Mouse (Mus musculus) right cerebral cortex, postnatal 14 days (tissue): ENCODE measurements around the gene Stat4.
A peak's percentile ranks its signal among the peaks of the same experiment; 100 is the strongest.

Experiments used
- DNase-seq: peaks from one replicate; pipeline ENCODE4 v3.0.0; 2022

The Stat4 gene

DNA sequence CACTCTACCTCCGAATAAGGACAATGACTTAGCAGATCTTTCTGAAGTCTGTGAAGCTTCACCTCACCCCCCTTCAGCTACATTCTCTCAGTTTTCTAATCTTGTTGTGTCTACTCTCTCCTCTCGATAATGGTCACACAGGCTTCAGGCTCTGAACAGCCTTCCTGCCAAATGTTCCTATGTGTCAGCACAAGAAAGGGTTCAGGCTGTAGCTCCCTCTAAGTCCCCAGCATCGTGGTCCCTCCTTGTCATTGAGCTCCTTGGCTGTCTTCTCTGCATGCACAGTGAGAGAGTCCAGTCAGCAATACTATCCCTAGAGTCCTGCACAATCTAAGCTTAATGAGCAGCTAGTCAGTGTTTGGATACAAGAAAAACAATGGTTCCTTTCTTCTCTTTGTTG, 124.3 kb downstream of the Stat4 start:
- DNase-seq: no peak

GRCm38 (mm10) chr1:52112301-52112700, 125.4 kb downstream of the Stat4 start:
- DNase-seq: no peak

DNA sequence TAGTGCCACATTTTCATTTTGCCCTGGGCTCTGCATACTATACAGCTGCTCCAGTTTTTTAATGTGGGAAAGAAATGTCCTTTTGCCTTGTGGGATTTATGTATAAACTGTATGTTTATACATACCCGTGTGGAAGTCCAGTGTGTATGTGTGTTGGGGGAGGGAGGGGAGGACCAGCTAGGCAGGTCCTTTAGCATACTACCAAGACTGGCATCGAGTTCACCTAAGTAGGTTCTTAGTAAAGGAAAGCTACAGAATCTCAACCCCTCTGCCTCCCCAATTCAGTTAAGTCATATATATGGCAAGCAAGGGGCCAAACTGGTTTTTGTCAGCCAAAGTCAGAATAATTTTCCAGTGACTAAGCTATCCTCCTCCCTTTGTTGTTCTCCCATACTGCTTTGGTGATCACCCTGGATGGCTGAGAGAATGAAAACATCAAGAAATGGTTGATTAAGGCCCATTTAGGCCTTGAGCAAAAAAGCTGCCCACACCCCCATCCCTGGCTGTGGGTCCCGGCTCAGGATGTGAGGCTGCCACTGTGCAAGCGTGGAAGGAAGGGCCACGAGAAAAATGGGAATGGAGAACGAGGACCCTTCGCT, 126.2 kb downstream of the Stat4 start:
- DNase-seq: no peak

DNA sequence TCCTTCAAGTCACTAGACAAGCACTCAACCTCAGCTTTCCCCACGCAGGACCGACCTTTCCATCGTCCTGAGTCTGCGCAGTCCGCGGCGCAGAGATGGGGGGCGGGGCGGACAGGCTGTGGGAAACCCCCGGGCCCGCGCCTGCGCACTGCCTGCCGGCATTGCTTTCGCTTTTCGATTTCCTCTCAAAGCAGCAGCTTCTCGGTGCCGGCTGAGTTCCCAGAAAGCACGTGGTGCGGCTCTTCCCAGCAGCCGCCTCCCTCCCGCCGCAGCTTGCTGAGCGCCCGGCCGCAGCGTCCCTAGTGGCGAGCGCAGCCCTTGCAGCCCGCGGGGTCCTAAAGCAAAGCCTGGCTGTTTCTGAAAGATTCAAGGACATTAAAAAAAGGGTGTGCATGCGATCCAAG, 126.7 kb downstream of the Stat4 start:
- peak; percentile 99 for DNase-seq

GRCm38 (mm10) chr1:52116441-52116840, 129.5 kb downstream of the Stat4 start:
- no peak for DNase-seq

DNA sequence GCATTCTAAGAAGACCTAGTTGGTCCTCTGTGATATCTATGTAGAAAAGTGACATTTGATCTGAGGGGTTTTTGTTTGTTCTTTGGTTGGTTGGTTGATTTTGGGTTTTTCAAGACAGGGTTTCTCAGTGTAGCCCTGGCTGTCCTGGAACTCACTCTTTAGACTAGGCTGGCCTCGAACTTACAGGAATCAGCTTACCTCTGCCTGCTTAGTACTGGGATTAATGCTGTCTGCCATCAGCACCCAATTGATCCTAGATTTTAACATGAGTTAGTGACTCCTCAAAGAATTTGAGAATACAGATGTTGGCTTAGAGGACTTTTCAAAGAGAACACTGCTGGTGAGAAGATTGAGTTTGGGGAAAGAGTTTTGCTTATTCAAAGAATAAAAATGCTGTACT, 130.8 kb downstream of the Stat4 start:
- DNase-seq: no peak

- DNase-seq: peak; percentile 75
Observed at GRCm38 (mm10) chr1:52118860-52119591, 132.1 kb downstream of the Stat4 start, which contains the start of gene Stat1. Gene Stat1, plus strand, starts transcription at chr1:52119440.

- DNase-seq: no peak
Observed at GRCm38 (mm10) chr1:52119691-52120090, 132.7 kb downstream of the Stat4 start.

GRCm38 (mm10) chr1:52120191-52120590, 133.2 kb downstream of the Stat4 start:
- no peak for DNase-seq

- no peak for DNase-seq
Observed at GRCm38 (mm10) chr1:52121052-52121451, 134.1 kb downstream of the Stat4 start.

DNA sequence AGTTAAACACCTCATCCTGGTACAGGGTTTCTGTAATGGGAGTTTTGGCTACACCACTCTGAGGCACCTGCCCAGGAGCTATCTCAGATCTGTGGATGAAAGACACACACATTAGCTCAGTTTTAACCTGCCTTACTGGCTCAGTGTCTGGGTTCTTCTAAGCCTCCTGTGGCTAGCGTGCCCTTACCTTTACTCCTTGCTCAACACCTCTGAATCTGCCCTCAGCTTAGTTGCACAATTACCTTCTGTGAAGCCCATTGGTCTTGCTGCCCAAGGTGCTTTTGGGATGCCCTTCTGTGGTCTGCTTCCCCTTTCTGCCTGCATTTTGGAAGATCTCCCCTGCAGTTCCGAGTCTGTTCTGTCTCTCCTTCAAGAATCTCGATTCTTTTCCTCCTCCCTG, 137.9 kb downstream of the Stat4 start:
- DNase-seq: no peak

DNA sequence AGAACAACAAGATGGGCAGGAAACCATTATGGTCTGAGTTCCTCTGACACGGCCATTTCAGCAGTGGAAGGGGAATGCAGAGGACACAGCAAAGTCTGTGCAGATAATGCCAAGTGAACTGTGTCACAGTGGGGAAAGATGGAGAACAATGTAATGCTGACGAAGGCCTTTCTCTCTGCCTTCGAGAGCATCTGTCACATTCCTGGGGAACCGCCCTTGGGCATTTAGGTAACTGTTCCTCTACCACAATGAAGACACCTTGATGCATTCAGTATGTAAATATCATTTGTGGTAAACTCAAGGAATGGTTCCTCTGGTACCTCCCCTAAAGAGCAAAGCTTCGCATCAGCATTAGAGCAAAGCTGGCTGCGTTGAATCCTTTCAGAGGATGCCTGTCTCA, 140.4 kb downstream of the Stat4 start:
- DNase-seq: no peak

- DNase-seq: no peak
Observed at GRCm38 (mm10) chr1:52129794-52130193, 142.8 kb downstream of the Stat4 start.

- DNase-seq: no peak
Observed at GRCm38 (mm10) chr1:52131787-52132377, 144.9 kb downstream of the Stat4 start.

DNA sequence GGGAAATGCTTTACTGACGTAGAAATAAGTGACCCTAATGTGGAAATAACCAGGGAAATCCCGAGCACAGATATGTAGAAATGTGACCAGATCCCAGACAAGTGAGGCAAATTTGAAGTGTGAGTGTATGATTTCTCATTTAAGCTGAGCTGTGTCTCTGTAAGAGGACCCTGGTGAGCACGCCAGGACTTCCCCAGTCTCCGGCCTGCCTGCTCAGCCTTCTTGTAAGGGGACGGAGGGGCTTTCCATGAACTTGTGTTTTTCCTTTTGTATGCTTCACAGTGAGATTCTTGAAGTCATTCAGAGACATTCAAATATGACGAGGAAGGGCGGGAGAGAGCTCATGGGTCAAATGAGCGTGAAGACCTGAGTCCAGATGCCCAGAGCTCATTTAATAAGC, 146.3 kb downstream of the Stat4 start:
- no peak for DNase-seq

- DNase-seq: no peak
Observed at GRCm38 (mm10) chr1:52137292-52137691, 150.3 kb downstream of the Stat4 start.

GRCm38 (mm10) chr1:52140534-52140933, 153.6 kb downstream of the Stat4 start:
- no peak for DNase-seq

DNA sequence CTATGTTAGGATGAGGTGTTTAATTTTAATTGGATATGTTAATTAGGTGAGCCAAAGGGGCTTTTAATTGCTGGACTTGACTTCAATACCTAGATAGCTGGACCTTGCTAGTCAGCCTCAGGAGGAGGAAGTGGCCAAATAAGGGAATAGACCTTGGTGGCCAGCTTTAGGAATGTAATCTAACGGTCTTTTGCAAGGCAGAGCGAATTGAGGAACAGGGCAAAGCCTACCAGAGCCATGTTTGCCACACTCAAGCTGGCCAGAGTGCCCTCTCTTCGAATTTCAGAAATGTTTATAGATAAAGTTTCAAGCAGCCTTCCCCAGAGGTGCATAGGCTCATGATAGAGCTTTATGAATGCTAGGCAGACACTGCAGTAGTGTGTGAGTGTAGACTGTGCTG, 154.5 kb downstream of the Stat4 start:
- no peak for DNase-seq

DNA sequence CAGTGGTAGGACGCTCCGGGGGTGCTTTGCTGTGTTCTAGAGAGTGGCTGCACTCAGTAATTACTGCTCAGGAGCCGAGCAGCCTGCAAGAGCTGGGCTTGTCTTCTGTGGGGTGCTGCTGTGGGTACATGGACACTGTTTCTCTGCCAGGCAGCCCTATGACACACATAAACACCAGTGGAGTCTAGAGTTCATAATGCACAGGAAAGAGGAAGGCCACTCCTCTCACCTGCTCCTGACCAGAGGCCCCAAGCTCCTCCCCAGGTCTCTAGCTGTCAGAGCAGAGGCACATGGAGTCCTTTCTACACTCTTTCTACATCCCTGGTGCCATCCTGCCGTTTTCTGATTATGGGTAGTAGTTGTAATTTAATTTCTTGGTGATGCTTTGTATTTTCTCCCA, 155.2 kb downstream of the Stat4 start:
- DNase-seq: no peak

DNA sequence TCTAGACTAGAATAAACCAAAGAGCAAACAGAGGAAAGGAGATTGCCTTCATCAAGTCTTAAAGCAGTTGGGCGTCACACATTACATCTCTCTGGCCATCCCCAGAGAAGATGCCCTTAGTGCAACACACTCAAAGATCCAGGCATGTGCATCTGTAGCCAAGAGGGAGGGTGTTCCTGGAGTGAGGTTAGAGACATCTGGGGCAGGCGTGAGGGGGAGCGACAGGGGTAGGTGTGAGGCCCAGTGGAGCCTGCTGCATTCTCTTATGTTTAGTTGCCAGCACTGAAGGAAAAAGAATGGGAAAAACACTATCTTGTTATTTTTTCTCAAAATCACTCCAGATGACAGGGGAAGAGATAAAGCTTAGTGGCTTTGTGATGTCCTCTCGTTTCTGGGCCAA, 156.2 kb downstream of the Stat4 start:
- no peak for DNase-seq

GRCm38 (mm10) chr1:52143596-52144156, 156.7 kb downstream of the Stat4 start:
- DNase-seq: no peak

DNA sequence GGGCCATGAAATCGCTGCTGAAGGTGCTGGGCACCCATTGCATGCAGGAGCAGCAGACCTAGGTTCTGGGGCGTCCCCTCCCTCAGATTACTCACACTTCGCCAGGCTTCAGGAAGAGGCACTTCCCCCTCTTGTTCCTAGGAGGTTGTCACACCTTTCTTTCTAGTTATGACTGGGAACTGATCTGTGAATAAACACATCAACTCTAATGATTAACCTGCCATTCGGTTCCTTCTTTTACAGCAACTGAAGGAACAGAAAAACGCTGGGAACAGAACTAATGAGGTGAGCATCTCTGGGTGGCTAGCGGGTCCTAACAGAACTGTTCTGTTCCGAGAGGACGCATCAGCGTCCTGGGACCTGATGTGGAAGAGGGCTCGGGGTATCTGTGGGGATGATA, 158.0 kb downstream of the Stat4 start:
- DNase-seq: no peak

- DNase-seq: peak; percentile 61
Observed at GRCm38 (mm10) chr1:52146214-52146970, 159.4 kb downstream of the Stat4 start.
